Mouse (Mus musculus): ENCODE data around the gene Tmem104. TPM values are rescaled to one million over a fixed set of nuclear protein-coding genes. Genes with fewer than 3 reads are reported as not detected.

Gene Tmem104
- polyA plus RNA-seq, 1 experiment from 2014 or later = 5.1 TPM

DNA sequence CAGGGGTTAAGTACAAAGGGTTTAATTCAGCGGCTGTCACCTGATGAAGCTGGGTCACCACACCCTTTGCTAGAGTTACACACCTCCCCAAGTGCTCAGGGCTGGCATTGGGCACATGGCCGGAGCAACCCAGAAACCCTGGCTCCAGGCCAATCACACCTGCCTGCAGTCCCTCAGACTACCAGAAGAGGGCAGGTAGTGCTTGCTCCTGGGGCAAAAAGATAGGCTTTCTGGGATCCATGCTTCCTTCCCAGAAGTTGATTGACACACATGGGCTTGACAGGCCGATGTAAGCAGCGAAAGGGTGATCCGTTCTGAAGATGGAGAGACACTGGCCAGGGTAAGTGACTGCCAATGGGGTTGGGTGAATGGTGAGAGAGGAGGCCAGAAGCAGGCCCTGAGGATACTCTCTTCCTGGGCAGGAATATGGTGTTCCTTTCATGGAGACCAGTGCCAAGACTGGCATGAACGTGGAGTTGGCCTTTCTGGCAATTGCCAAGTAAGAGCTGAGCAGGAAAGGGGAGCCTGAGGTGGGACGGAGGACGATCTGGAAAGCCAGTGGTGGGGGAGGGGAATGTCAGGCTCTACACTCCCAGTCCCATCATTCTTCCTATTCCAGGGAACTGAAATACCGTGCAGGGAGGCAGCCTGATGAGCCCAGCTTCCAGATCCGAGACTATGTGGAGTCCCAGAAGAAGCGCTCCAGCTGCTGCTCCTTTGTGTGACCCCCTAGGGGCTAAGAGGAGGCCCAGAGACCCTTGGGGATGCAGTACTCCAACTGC is 27.1 kb upstream of the Tmem104 start:
- peak; percentile 48 for DNase-seq

DNA sequence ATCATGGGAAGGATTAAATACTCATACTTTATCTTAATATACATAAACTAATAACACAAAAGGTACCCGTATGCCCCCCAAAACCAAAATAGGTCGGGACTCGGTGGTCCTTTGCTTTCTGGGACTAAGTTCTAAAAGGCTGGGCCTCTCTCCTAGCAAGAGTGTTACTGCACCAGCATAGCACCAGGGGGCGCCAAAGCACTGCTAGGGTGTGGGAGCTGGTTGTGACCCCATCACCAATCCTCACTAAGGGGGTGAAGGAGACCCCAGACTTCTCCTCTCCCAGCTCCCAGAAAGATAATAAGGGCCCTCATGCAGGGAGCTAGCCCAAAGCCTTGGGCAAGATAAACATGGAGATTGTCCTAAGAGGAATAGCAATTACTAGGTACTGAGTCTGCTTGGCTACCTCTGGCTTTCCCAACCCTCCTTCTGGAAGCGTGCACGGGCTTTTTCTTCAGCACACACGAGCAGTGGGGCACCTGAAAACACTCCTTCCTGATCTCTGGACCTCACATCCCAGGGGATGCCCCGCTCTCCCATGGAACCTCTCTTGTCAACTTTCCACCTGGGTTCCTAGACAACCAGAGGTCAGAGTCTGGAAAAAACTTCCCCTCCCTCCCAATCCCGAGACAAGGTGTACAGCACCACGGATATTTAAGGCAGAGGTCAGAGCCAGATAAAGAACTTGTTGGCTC is 26.3 kb upstream of the Tmem104 start:
- Histone ChIP-seq H3K4me1 (replicated peaks) (peaks cover 80% of the 10 kb centered on the region), H3K36me3 (no peaks in the 10 kb centered on the region), H3K9me3 (replicated peaks) (no peaks in the 10 kb centered on the region), H3K4me2 (no peak overlapping the region), H3K4me3 (replicated peaks) (no peak overlapping the region), H3K9ac (no peak overlapping the region), H3K27ac (peak overlapping the region; percentile 73; the same call in 1 of the 2 replicates), H3K27me3 (peaks cover 21% of the 10 kb centered on the region)
- ATAC-seq (ENCODE audit: low read depth) = no peak
- DNase-seq = peak; percentile 65
- 21% methylated on average over 10 of the region's 10 CpGs for WGBS (ENCODE audit: insufficient replicate concordance)

More for the DNA sequence above, 27.1 kb upstream of the Tmem104 start:
- Histone ChIP-seq H3K36me3 (no peaks in the 10 kb centered on the region), H3K4me2 (no peak overlapping the region), H3K4me1 (replicated peaks) (peaks cover 76% of the 10 kb centered on the region), H3K9ac (no peak overlapping the region), H3K4me3 (replicated peaks) (no peak overlapping the region), H3K27me3 (peaks cover 25% of the 10 kb centered on the region), H3K27ac (no peak overlapping the region), H3K9me3 (replicated peaks) (no peaks in the 10 kb centered on the region)
- 58% methylated on average over 11 of the region's 11 CpGs for WGBS (ENCODE audit: insufficient replicate concordance)
- ATAC-seq (ENCODE audit: low read depth) = no peak

GRCm38 (mm10) chr11:115161578-115162204 is 25.6 kb upstream of the Tmem104 start:
- H3K4me1 ChIP-seq (replicated peaks) = peaks cover 85% of the 10 kb centered on the region
- DNase-seq = no peak
- H3K4me2 ChIP-seq = peak overlapping the region; percentile 95; the same call in 1 of the 2 replicates
- peak overlapping the region; percentile 73; the same call in 1 of the 2 replicates for H3K27ac ChIP-seq
- 17% methylated on average over 9 of the region's 9 CpGs for WGBS (ENCODE audit: insufficient replicate concordance)
- no peak for ATAC-seq (ENCODE audit: low read depth)
- H3K27me3 ChIP-seq = peaks cover 16% of the 10 kb centered on the region
- 0 out of 2 replicates have a peak overlapping the region, but pooled peaks have one; percentile 71 for H3K9ac ChIP-seq
- no peaks in the 10 kb centered on the region for H3K36me3 ChIP-seq
- H3K4me3 ChIP-seq (replicated peaks) = no peak overlapping the region
- H3K9me3 ChIP-seq (replicated peaks) = no peaks in the 10 kb centered on the region

- H3K9ac ChIP-seq = peak overlapping the region; percentile 71
- no peaks in the 10 kb centered on the region for H3K9me3 ChIP-seq (replicated peaks)
- H3K27ac ChIP-seq = peak overlapping the region; percentile 73
- peaks cover 89% of the 10 kb centered on the region for H3K4me1 ChIP-seq (replicated peaks)
- WGBS (ENCODE audit: insufficient replicate concordance) = 23% methylated on average over 9 of the region's 9 CpGs
- ATAC-seq (ENCODE audit: low read depth) (no peak), DNase-seq (no peak)
- peaks cover 14% of the 10 kb centered on the region for H3K27me3 ChIP-seq
- peak overlapping the region; percentile 95 for H3K4me2 ChIP-seq
- peak overlapping the region; percentile 83 for H3K4me3 ChIP-seq (replicated peaks)
- no peaks in the 10 kb centered on the region for H3K36me3 ChIP-seq
Observed at GRCm38 (mm10) chr11:115162205-115162601, 25.1 kb upstream of the Tmem104 start.

DNA sequence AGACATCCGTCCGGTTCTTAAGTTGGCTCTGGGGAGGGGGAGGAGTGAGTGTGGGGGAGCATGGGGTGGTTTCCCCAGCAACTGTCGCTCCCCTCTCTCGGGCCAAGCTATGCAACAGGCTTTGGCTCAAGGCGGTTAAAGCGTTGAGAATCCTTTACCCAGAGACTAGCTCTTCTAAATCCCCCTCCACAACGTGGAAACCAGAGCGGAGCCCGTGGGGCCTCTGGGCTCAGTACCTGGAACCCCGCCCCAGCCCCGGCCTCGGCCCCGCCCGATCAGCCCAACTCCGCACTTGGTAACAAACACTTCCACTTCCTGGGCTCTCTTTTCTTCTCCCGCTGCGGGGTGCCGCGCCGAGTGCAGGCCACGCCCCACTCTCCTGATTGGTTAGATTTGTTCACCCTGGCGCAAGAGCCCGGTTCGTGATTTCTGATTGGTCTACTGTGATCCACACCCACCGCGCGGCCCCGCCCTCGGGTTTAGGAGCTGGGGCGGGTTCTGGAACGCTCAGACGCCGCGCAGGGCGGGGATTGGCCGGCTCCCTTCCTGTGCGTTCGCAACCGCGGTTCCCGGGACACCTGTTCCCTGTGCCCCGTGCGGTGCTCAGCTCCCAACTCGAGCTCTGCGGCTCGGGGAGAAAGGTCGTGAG is 24.3 kb upstream of the Tmem104 start, which contains the start of gene Slc9a3r1:
TSS of gene Slc9a3r1 (plus strand) at position 510 of the 649 bp plus-strand sequence.
- peak within 1 kb of the TSS; percentile 83 for H3K9ac ChIP-seq
- DNase-seq = peak; percentile 99
- H3K9me3 ChIP-seq (replicated peaks) = no peaks in the 10 kb centered on the region
- WGBS (ENCODE audit: insufficient replicate concordance) = under 1% methylated on average over 47 of the region's 47 CpGs
- peak within 1 kb of the TSS; percentile 73 for H3K27ac ChIP-seq
- H3K4me3 ChIP-seq (replicated peaks) = peak within 1 kb of the TSS; percentile 83
- ATAC-seq (ENCODE audit: low read depth) = peak; percentile 94
- peaks cover 89% of the 10 kb centered on the region for H3K4me1 ChIP-seq (replicated peaks)
- H3K36me3 ChIP-seq = no peaks in the 10 kb centered on the region
- peak within 1 kb of the TSS; percentile 95 for H3K4me2 ChIP-seq
- H3K27me3 ChIP-seq = peaks cover 14% of the 10 kb centered on the region

DNA sequence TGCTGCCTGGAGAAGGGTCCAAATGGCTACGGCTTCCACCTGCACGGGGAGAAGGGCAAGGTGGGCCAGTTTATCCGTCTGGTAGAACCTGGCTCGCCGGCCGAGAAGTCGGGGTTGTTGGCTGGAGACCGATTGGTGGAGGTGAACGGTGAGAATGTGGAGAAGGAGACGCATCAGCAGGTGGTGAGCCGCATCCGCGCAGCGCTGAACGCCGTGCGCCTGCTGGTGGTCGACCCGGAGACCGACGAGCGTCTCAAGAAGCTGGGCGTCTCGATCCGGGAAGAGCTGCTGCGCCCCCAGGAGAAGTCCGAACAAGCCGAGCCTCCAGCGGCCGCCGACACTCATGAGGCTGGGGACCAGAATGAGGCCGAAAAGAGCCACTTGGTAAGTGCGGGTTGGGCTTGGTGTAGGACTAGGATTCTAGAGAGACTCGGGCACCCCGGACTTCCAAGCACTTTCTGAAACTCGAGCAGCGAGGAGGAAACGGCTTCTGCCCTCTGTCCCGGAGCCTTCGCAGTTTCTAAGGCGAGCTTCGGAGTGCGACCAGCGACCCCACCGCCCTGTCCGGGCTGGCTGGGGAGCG is 23.6 kb upstream of the Tmem104 start:
- H3K27ac ChIP-seq = peak overlapping the region; percentile 68
- peak; percentile 3; the same call in 1 of the 2 replicates for ATAC-seq (ENCODE audit: low read depth)
- no peak for DNase-seq
- H3K9ac ChIP-seq = peak overlapping the region; percentile 83
- H3K9me3 ChIP-seq (replicated peaks) = no peaks in the 10 kb centered on the region
- H3K4me1 ChIP-seq (replicated peaks) = peaks cover 85% of the 10 kb centered on the region
- H3K27me3 ChIP-seq = peaks cover 14% of the 10 kb centered on the region
- WGBS (ENCODE audit: insufficient replicate concordance) = under 1% methylated on average over 47 of the region's 47 CpGs
- H3K4me2 ChIP-seq = peak overlapping the region; percentile 95
- H3K36me3 ChIP-seq = no peaks in the 10 kb centered on the region
- H3K4me3 ChIP-seq (replicated peaks) = peak overlapping the region; percentile 83

DNA sequence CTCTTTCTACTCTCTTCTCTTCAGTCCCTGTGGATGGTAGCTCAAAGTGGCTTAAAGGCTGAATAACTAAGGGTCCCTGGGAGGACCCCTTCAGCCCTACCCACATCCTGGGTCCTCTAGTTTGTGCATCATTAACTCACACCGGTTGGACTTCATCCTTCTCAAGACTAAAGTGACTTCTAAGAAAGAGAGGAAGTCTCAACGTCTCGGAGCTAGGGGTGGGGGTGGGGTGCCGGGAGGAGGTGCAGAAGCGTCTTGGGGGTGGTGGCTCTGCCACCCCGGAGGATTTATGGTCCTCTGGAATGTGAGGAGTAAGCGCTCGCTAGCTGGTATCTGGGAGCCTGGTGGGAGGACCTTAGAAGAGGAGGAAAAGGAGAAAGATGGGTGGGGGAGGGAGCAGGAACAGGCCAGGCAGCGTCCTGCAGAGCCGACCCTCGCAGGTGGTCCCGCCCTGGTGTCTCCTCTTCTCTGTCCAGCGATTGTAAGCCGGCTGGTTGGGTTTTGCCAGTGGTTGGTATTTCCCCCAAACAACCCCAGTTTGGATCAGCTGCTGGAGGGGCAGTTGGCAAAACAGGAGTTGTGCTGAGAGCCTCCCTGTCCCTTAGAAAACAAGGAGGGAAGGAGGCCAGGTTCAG is 22.8 kb upstream of the Tmem104 start:
- no peak for DNase-seq
- Histone ChIP-seq H3K9ac (peak overlapping the region; percentile 83), H3K27ac (peak overlapping the region; percentile 50), H3K27me3 (peaks cover 14% of the 10 kb centered on the region), H3K4me1 (replicated peaks) (peaks cover 78% of the 10 kb centered on the region), H3K4me2 (peak overlapping the region; percentile 95), H3K36me3 (no peaks in the 10 kb centered on the region), H3K4me3 (replicated peaks) (peak overlapping the region; percentile 83), H3K9me3 (replicated peaks) (no peaks in the 10 kb centered on the region)
- under 1% methylated on average over 14 of the region's 14 CpGs for WGBS (ENCODE audit: insufficient replicate concordance)
- no peak for ATAC-seq (ENCODE audit: low read depth)

- peak overlapping the region; percentile 83 for H3K9ac ChIP-seq
- peaks cover 73% of the 10 kb centered on the region for H3K4me1 ChIP-seq (replicated peaks)
Observed at GRCm38 (mm10) chr11:115164976-115165374, 22.3 kb upstream of the Tmem104 start.

GRCm38 (mm10) chr11:115166776-115167175 is 20.5 kb upstream of the Tmem104 start:
- WGBS (ENCODE audit: insufficient replicate concordance) = 62% methylated on average over 3 of the region's 3 CpGs
- peaks cover 68% of the 10 kb centered on the region for H3K4me1 ChIP-seq (replicated peaks)
- ATAC-seq (ENCODE audit: low read depth) (no peak), DNase-seq (no peak)
- 0 out of 2 replicates have a peak overlapping the region, but pooled peaks have one; percentile 95 for H3K4me2 ChIP-seq
- peaks cover 14% of the 10 kb centered on the region for H3K27me3 ChIP-seq
- peaks cover 4% of the 10 kb centered on the region; the same call in 1 of the 2 replicates for H3K36me3 ChIP-seq
- no peak overlapping the region for H3K27ac ChIP-seq
- no peak overlapping the region for H3K9ac ChIP-seq
- no peak overlapping the region for H3K4me3 ChIP-seq (replicated peaks)
- H3K9me3 ChIP-seq (replicated peaks) = no peaks in the 10 kb centered on the region

More at GRCm38 (mm10) chr11:115164976-115165374, 22.3 kb upstream of the Tmem104 start:
- Histone ChIP-seq H3K9me3 (replicated peaks) (no peaks in the 10 kb centered on the region), H3K4me2 (peak overlapping the region; percentile 95), H3K27me3 (peaks cover 14% of the 10 kb centered on the region), H3K4me3 (replicated peaks) (peak overlapping the region; percentile 83), H3K27ac (peak overlapping the region; percentile 50), H3K36me3 (no peaks in the 10 kb centered on the region)
- 16% methylated on average over 9 of the region's 9 CpGs for WGBS (ENCODE audit: insufficient replicate concordance)
- ATAC-seq (ENCODE audit: low read depth) (no peak), DNase-seq (no peak)

DNA sequence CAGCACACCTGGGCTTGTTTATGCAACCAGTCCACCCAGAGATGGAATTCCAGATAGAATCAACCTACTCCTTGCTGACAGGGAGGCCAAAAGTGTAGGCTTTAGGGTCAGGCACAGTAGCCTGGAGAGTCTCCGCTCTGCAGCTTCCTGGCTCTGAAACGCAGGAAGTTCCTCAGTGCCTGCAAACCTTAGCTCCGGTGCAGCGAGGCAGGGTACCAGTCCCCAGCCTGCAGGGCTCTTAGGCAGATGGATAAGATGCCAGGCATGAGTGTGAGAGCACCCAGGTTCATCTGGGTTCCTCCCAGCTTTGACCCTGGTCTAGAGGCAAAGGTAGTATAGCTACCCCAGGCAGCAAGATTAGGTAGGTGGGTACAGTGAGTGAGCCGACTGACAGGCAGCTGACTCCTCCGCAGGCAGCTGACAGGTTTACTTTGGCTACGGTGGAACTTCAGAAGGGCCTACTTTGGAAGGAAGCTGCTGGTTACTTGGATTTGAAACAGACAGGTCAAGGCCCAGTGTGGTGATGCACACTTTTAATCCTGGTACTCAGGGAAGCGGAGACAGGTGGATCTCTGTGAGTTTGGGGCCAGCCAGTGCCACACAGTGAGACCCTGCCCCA is 19.5 kb upstream of the Tmem104 start:
- WGBS (ENCODE audit: insufficient replicate concordance) = 69% methylated on average over 8 of the region's 8 CpGs
- no peak overlapping the region for H3K9ac ChIP-seq
- ATAC-seq (ENCODE audit: low read depth) = no peak
- peaks cover 68% of the 10 kb centered on the region for H3K4me1 ChIP-seq (replicated peaks)
- peaks cover 14% of the 10 kb centered on the region for H3K27me3 ChIP-seq
- no peaks in the 10 kb centered on the region for H3K9me3 ChIP-seq (replicated peaks)
- H3K4me2 ChIP-seq = no peak overlapping the region
- peaks cover 4% of the 10 kb centered on the region; the same call in 1 of the 2 replicates for H3K36me3 ChIP-seq
- DNase-seq = no peak
- no peak overlapping the region for H3K4me3 ChIP-seq (replicated peaks)
- H3K27ac ChIP-seq = 0 out of 2 replicates have a peak overlapping the region, but pooled peaks have one; percentile 5
